Mouse (Mus musculus) liver, adult 2 months (tissue): ENCODE data around the gene Nop53. TPM values are rescaled to one million over a fixed set of nuclear protein-coding genes. Genes with fewer than 3 reads are reported as not detected.
A peak's percentile ranks its signal among the peaks of the same experiment; 100 is the strongest.

ENCODE experiments used
- DNase-seq: peaks from one replicate; pipeline ENCODE4 v3.0.0-alpha.2; 2011; ENCODE audit warnings: low read depth, low spot score; ENCODE audit errors: extremely low read depth
- H3K27ac ChIP-seq: fragments of 200-500 bp; replicated peaks from 2 replicates; pipeline ENCODE4 v1.5.1; 2012; ENCODE audit warnings: low read depth, mild to moderate bottlenecking, control low read depth, inconsistent platforms, low read length; ENCODE audit not compliant: insufficient read depth
- H3K27me3 ChIP-seq: fragments of 200-500 bp; 2 replicates; pipeline ENCODE4 v1.6.1; 2012; ENCODE audit warnings: mild to moderate bottlenecking, moderate library complexity, low read length, inconsistent platforms; ENCODE audit not compliant: control insufficient read depth, insufficient read depth
- H3K36me3 ChIP-seq: fragments of 200-500 bp; 2 replicates; pipeline ENCODE4 v1.6.1; 2012; ENCODE audit warnings: low read length, inconsistent platforms; ENCODE audit not compliant: control insufficient read depth, insufficient read depth
- H3K4me1 ChIP-seq: fragments of 200-500 bp; 2 replicates; pipeline ENCODE4 v1.6.1; 2011; ENCODE audit warnings: low read length; ENCODE audit not compliant: control insufficient read depth, insufficient read depth
- H3K4me3 ChIP-seq: fragments of 200-500 bp; 2 replicates; pipeline ENCODE4 v1.5.1; 2011; ENCODE audit warnings: low read depth, mild to moderate bottlenecking, control low read depth, low read length, moderate library complexity; ENCODE audit not compliant: insufficient read depth
- H3K79me2 ChIP-seq: fragments of 200-500 bp; 2 replicates; pipeline ENCODE4 v1.6.1; 2012; ENCODE audit warnings: inconsistent platforms, mild to moderate bottlenecking, low read length, moderate library complexity; ENCODE audit not compliant: control insufficient read depth, insufficient read depth
- H3K9ac ChIP-seq: fragments of 200-500 bp; 2 replicates; pipeline ENCODE4 v1.6.1; 2012; ENCODE audit warnings: low read depth, mild to moderate bottlenecking, control low read depth, inconsistent platforms, low read length
- CTCF ChIP-seq: fragments of 200-500 bp; IDR thresholded peaks from 2 replicates; pipeline ENCODE4 v1.5.1; 2011; ENCODE audit warnings: low read depth, low read length, control low read depth
- POLR2A ChIP-seq: fragments of 200-500 bp; IDR thresholded peaks from 2 replicates; pipeline ENCODE4 v1.6.1; 2011; ENCODE audit warnings: low read length, control low read depth; ENCODE audit not compliant: insufficient read depth; ENCODE audit errors: extremely low read depth
- WGBS: fragments of 180-500 bp; shearing (Covaris S2); methylation state at CpG from one replicate; pipeline ENCODE4 v1.1.7; 2018; 5-methylcytosine and 5-hydroxymethylcytosine counted together
- polyA plus RNA-seq: library from polyadenylated mRNA; depleted of rRNA; stranded (reverse); fragments of >200 nt; gene quantifications from 2 replicates; pipeline ENCODE4 v1.2.3, GENCODE M21; 2012
- total RNA-seq: library from RNA; depleted of rRNA; stranded (reverse); fragments of >200 nt; gene quantifications from 2 replicates; pipeline ENCODE4 v1.2.3, GENCODE M21; 2014

Nop53 gene
- total and polyA plus RNA-seq, 2 experiments, result 59.6 to 65.2 TPM

DNA sequence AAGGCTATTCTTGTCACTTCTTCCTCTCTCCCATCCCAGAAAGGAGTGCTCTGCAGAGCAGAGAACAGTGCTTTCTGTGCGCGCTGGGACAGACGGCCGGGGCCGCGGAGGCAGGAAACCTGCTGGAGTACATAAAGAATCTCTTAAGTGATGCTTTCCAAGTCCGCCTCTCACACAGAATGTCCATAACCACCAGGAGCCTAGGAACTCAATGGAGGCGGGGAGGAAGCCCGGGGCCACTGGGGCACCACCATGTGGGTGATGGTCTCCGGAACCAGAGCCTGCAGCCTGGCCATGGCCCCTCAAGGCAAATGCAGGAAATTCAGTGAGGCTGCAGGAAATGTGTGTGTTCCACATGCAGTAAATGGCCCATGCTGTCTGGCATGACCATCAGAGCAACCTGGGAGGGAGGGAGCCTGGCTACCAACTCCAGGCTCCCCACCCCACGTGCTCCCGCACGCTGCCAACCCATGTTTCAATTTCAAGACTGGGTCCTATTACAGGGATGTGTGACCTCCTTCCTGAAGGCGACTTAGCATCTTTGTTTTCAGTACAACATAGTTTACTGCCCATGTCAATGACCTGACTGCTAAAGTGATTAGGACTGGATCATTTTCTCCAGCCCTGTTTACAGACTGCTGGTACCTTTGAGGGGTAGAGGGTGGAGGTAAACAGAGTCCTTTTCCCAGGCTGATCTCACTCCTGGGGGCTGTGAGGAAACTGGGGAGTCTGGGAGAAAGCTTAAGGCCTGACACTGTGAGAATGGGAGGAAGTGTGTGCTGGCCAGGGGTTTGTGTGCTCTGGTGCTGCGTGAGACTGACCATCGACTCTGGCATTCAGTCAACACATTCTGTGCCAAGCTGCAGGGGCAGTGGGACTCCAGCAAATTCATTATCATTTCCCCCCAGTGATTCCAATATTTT lies 12.2 kb downstream of the Nop53 start:
- no peaks in the 10 kb centered on the region for H3K27me3 ChIP-seq
- peaks cover 6% of the 10 kb centered on the region for H3K4me1 ChIP-seq
- TF ChIP-seq POLR2A, result no peak
- TF ChIP-seq CTCF, result no peak
- no peak overlapping the region for H3K9ac ChIP-seq
- DNase-seq, result peak; percentile 30
- peaks cover 13% of the 10 kb centered on the region for H3K36me3 ChIP-seq
- WGBS, result 55% methylated on average over 16 of the region's 16 CpGs
- H3K4me3 ChIP-seq, result no peak overlapping the region
- no peak overlapping the region for H3K27ac ChIP-seq
- no peaks in the 10 kb centered on the region for H3K79me2 ChIP-seq

DNA sequence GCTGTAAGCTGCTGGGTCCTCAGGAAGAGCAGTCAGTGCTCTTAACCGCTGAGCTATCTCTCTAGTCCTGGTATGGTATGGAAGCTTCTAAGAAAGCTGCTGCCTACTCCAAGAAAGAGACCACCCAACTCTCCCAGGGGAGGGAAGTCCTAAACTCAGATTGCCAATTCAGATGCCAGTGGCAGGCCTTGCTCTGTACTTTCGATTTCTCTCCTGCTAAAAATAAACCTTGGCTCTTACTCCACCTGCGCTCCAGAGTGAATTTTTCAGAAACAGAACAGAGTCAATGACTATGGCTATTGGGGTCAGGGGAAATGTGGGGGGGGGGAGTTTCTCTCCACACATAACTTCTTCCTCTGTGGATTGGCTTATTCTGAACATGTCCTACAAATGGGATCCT lies 14.2 kb downstream of the Nop53 start:
- Histone ChIP-seq H3K4me1 (peaks cover 6% of the 10 kb centered on the region), H3K9ac (0 out of 2 replicates have a peak overlapping the region, but pooled peaks have one; percentile 37), H3K27me3 (no peaks in the 10 kb centered on the region), H3K27ac (peak overlapping the region; percentile 51; the same call in 1 of the 2 replicates), H3K79me2 (no peaks in the 10 kb centered on the region), H3K4me3 (no peak overlapping the region), H3K36me3 (no peaks in the 10 kb centered on the region)
- peak; percentile 61 for DNase-seq
- TF ChIP-seq CTCF (no peak), POLR2A (no peak)
- 40% methylated on average over 3 of the region's 3 CpGs for WGBS

DNA sequence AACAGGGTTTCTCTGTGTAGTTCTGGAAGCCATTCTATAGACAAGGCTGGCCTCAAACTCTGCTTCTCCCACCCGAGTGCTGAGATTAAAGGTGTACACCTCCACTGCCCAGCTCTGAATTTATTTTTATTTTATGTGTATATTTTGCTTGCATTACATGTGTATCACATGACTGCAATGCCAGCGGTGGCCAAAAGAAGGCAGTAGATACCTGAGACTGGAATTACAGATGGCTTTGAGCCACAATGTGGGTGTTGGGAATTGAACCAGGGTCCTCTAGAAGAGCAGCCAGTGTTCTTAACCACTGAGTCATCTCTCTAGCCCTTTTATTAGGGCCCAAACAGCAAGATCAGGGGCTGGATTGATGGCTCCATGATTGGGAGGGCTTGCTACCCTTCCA lies 15.3 kb downstream of the Nop53 start:
- TF ChIP-seq CTCF, result no peak
- Histone ChIP-seq H3K4me3 (no peak overlapping the region), H3K4me1 (peaks cover 6% of the 10 kb centered on the region), H3K79me2 (no peaks in the 10 kb centered on the region), H3K27me3 (no peaks in the 10 kb centered on the region), H3K36me3 (no peaks in the 10 kb centered on the region), H3K9ac (no peak overlapping the region), H3K27ac (no peak overlapping the region)
- 83% methylated on average over 2 of the region's 2 CpGs for WGBS
- DNase-seq, result no peak

DNA sequence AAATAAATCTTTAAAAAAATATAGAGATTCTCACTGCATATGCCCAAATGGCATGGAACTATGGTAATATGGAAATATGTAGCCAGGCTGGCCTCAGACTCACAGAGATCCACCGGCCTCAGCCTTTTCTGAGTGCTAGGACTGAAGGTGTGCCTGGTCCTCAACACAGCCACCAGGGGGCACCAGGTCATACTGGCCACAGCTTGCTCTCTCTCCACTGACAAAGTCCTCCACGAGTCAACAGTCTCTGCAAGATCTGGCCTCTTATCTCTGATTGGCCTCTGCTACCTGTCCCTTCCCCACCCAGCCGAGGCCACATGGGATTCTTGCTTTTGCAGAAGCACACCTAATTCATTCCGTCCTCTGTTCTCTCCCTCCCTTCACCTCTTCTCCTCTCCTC lies 16.0 kb downstream of the Nop53 start:
- peak; percentile 82 for DNase-seq
- WGBS, result 16% methylated on average over 4 of the region's 4 CpGs
- H3K27ac ChIP-seq, result no peak overlapping the region

DNA sequence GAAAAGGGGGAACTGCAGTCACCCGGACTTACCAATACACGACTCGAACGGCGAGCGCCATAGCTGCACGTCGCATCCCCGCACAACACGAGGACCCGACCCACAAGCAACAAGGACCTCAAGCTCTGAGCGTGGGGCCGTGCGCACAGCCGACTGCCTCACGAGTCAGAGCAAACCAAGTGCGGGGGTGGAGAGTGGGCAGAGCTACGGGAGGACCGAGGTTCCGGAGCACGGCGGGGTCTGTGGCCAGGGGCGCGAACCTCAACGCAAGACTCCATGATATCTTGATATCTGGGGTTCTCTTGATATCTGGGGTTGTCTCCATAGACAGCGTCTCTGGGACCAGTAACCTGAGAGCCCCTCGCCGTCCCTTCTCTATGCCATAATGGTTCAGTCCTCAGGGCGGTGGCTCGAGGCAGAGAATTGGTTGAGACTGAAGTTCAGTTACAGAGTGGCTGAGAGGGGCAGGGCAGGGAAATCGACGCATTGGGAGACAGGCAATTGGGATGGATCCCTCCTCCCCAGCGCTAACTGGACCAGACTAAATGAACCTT lies 23.6 kb downstream of the Nop53 start, which contains the start of gene Selenow:
Selenow (minus strand) TSS at position 183 of the 554 bp plus-strand sequence.
- Histone ChIP-seq H3K27me3 (no peaks in the 10 kb centered on the region), H3K36me3 (no peaks in the 10 kb centered on the region), H3K9ac (peak within 1 kb of the TSS; percentile 87), H3K4me1 (peaks cover 10% of the 10 kb centered on the region), H3K4me3 (peak within 1 kb of the TSS; percentile 80), H3K27ac (peak within 1 kb of the TSS; percentile 88), H3K79me2 (peaks cover 7% of the 10 kb centered on the region; the same call in 1 of the 2 replicates)
- WGBS, result under 1% methylated on average over 33 of the region's 33 CpGs
- TF ChIP-seq POLR2A (peak; percentile 94), CTCF (no peak)
- peak; percentile 82 for DNase-seq

More for the DNA sequence above, 16.0 kb downstream of the Nop53 start:
- peak; percentile 98 for TF ChIP-seq CTCF
- no peak for TF ChIP-seq POLR2A
- no peak overlapping the region for H3K4me3 ChIP-seq
- peaks cover 6% of the 10 kb centered on the region for H3K4me1 ChIP-seq
- H3K36me3 ChIP-seq, result no peaks in the 10 kb centered on the region
- no peaks in the 10 kb centered on the region for H3K27me3 ChIP-seq
- H3K9ac ChIP-seq, result no peak overlapping the region
- no peaks in the 10 kb centered on the region for H3K79me2 ChIP-seq
